Mouse (Mus musculus): Measurements from ENCODE around the gene Mrps34.

GRCm38 (mm10) chr17:24894995-24895547 lies at the start of gene Mrps34, which contains the start of gene Eme2:
- peak; percentile 92 for TF ChIP-seq POLR2A (IDR thresholded peaks at IDR 0.05; ENCODE audit: low read depth, low read length)
- TF ChIP-seq CTCF (conservative IDR thresholded peaks at IDR 0.05 in 1 of 2, IDR thresholded peaks at IDR 0.05 in 1 of 2; ENCODE audit: low read depth in 2 of 2, low read length in 2 of 2) = no peak
- no peak for TF ChIP-seq SMC3 (IDR thresholded peaks at IDR 0.05; ENCODE audit: low read depth, low read length)
- TF ChIP-seq HCFC1 (IDR thresholded peaks at IDR 0.05; ENCODE audit: low read depth, low read length) = peak; percentile 88
- no peak; the same call in 1 of the 2 replicates for TF ChIP-seq MYC (IDR thresholded peaks at IDR 0.05; ENCODE audit: low read depth, low read length)
- no peak for TF ChIP-seq USF1 (IDR thresholded peaks at IDR 0.05; ENCODE audit: low read depth, low read length)
